Mouse (Mus musculus): ENCODE data around the gene Agpat2. TPM values are rescaled to one million over a fixed set of nuclear protein-coding genes. Genes with fewer than 3 reads are reported as not detected.

Gene Agpat2
- total RNA-seq, 1 experiment, result 60.4 TPM

GRCm38 (mm10) chr2:26633953-26634530 is 29.8 kb upstream of the Agpat2 start:
- H3K27ac ChIP-seq (ENCODE audit: insufficient read depth, low read depth, low read length, poor library complexity, severe bottlenecking), result no peak overlapping the region
- H3K4me1 ChIP-seq (ENCODE audit: control insufficient read depth in 2 of 2, insufficient read depth in 2 of 2, low read length in 2 of 2, poor library complexity in 1 of 2), result peaks cover 0 to 9% of the 10 kb centered on the region in 2 experiments; a peak in 1 of 4 replicates
- H3K4me3 ChIP-seq (ENCODE audit: insufficient read depth in 1 of 2, low read depth in 1 of 2, low read length in 2 of 2, poor library complexity in 1 of 2, severe bottlenecking in 1 of 2), result no peak overlapping the region
- no peak overlapping the region for H3K9ac ChIP-seq (ENCODE audit: insufficient read depth, low read depth, low read length, poor library complexity, severe bottlenecking)
- TF ChIP-seq HCFC1 (IDR thresholded peaks at IDR 0.05; ENCODE audit: borderline replicate concordance, insufficient read depth, low read length) (no peak), CHD2 (IDR thresholded peaks at IDR 0.05; ENCODE audit: low read depth, low read length) (no peak), ZC3H11A (IDR thresholded peaks at IDR 0.05; ENCODE audit: borderline replicate concordance, low read depth, low read length) (no peak), ZNF384 (IDR thresholded peaks at IDR 0.05; ENCODE audit: low read depth, low read length) (no peak), MAFK (IDR thresholded peaks at IDR 0.05; ENCODE audit: insufficient read depth, low read depth, low read length) (no peak)
- in situ Hi-C loops (cut with MboI; ENCODE audit: low sequenced_read_pairs in 2 of 2, unreplicated experiment in 2 of 2), result no loop called here
- no peaks in the 10 kb centered on the region for H3K9me3 ChIP-seq (ENCODE audit: control insufficient read depth, insufficient read depth, low read depth, low read length)
- no peak for DNase-seq (ENCODE audit: low read depth, low spot score)
- peaks cover 46% of the 10 kb centered on the region for H3K36me3 ChIP-seq (ENCODE audit: control insufficient read depth, insufficient read depth, low read length, poor library complexity, severe bottlenecking)

- H3K36me3 ChIP-seq (ENCODE audit: control insufficient read depth, insufficient read depth, low read length, poor library complexity, severe bottlenecking), result peaks cover 33% of the 10 kb centered on the region
- no peak for DNase-seq (ENCODE audit: low read depth, low spot score)
- no peak overlapping the region for H3K4me3 ChIP-seq (ENCODE audit: insufficient read depth in 1 of 2, low read depth in 1 of 2, low read length in 2 of 2, poor library complexity in 1 of 2, severe bottlenecking in 1 of 2)
- TF ChIP-seq CHD2 (IDR thresholded peaks at IDR 0.05; ENCODE audit: low read depth, low read length) (no peak), MAFK (IDR thresholded peaks at IDR 0.05; ENCODE audit: insufficient read depth, low read depth, low read length) (no peak), HCFC1 (IDR thresholded peaks at IDR 0.05; ENCODE audit: borderline replicate concordance, insufficient read depth, low read length) (no peak), ZNF384 (IDR thresholded peaks at IDR 0.05; ENCODE audit: low read depth, low read length) (no peak), ZC3H11A (IDR thresholded peaks at IDR 0.05; ENCODE audit: borderline replicate concordance, low read depth, low read length) (no peak)
- no peaks in the 10 kb centered on the region for H3K9me3 ChIP-seq (ENCODE audit: control insufficient read depth, insufficient read depth, low read depth, low read length)
- H3K9ac ChIP-seq (ENCODE audit: insufficient read depth, low read depth, low read length, poor library complexity, severe bottlenecking), result no peak overlapping the region
- no peak overlapping the region for H3K27ac ChIP-seq (ENCODE audit: insufficient read depth, low read depth, low read length, poor library complexity, severe bottlenecking)
- H3K4me1 ChIP-seq (ENCODE audit: control insufficient read depth in 2 of 2, insufficient read depth in 2 of 2, low read length in 2 of 2, poor library complexity in 1 of 2), result peaks cover 0 to 11% of the 10 kb centered on the region in 2 experiments; a peak in 1 of 4 replicates
- in situ Hi-C loops (cut with MboI; ENCODE audit: low sequenced_read_pairs in 2 of 2, unreplicated experiment in 2 of 2), result no loop called here
Observed at GRCm38 (mm10) chr2:26632541-26633395, 28.6 kb upstream of the Agpat2 start.

- Histone ChIP-seq H3K4me3 (ENCODE audit: insufficient read depth in 1 of 2, low read depth in 1 of 2, low read length in 2 of 2, poor library complexity in 1 of 2, severe bottlenecking in 1 of 2) (peak overlapping the region; percentile 65 to 70), H3K27ac (ENCODE audit: insufficient read depth, low read depth, low read length, poor library complexity, severe bottlenecking) (no peak overlapping the region), H3K9me3 (ENCODE audit: control insufficient read depth, insufficient read depth, low read depth, low read length) (no peaks in the 10 kb centered on the region), H3K36me3 (ENCODE audit: control insufficient read depth, insufficient read depth, low read length, poor library complexity, severe bottlenecking) (peaks cover under 1% of the 10 kb centered on the region; the same call in 1 of the 2 replicates), H3K9ac (ENCODE audit: insufficient read depth, low read depth, low read length, poor library complexity, severe bottlenecking) (peak overlapping the region; percentile 81), H3K4me1 (ENCODE audit: control insufficient read depth in 2 of 2, insufficient read depth in 2 of 2, low read length in 2 of 2, poor library complexity in 1 of 2) (peaks cover 0 to 4% of the 10 kb centered on the region in 2 experiments; a peak in 1 of 4 replicates)
- TF ChIP-seq CHD2 (IDR thresholded peaks at IDR 0.05; ENCODE audit: low read depth, low read length) (no peak), HCFC1 (IDR thresholded peaks at IDR 0.05; ENCODE audit: borderline replicate concordance, insufficient read depth, low read length) (no peak), MAFK (IDR thresholded peaks at IDR 0.05; ENCODE audit: insufficient read depth, low read depth, low read length) (no peak), ZC3H11A (IDR thresholded peaks at IDR 0.05; ENCODE audit: borderline replicate concordance, low read depth, low read length) (no peak), ZNF384 (IDR thresholded peaks at IDR 0.05; ENCODE audit: low read depth, low read length) (no peak)
- in situ Hi-C loops (cut with MboI; ENCODE audit: low sequenced_read_pairs in 2 of 2, unreplicated experiment in 2 of 2), result no loop called here
- no peak for DNase-seq (ENCODE audit: low read depth, low spot score)
Observed at GRCm38 (mm10) chr2:26628792-26629437, 24.7 kb upstream of the Agpat2 start.

- TF ChIP-seq ZNF384 (IDR thresholded peaks at IDR 0.05; ENCODE audit: low read depth, low read length) (no peak), MAFK (IDR thresholded peaks at IDR 0.05; ENCODE audit: insufficient read depth, low read depth, low read length) (no peak)
- Histone ChIP-seq H3K27ac (ENCODE audit: insufficient read depth, low read depth, low read length, poor library complexity, severe bottlenecking) (no peak within 1 kb of the TSS), H3K9me3 (ENCODE audit: control insufficient read depth, insufficient read depth, low read depth, low read length) (no peaks in the 10 kb centered on the region), H3K9ac (ENCODE audit: insufficient read depth, low read depth, low read length, poor library complexity, severe bottlenecking) (peak within 1 kb of the TSS; percentile 81), H3K4me3 (ENCODE audit: insufficient read depth in 1 of 2, low read depth in 1 of 2, low read length in 2 of 2, poor library complexity in 1 of 2, severe bottlenecking in 1 of 2) (peak within 1 kb of the TSS; percentile 65 to 70), H3K4me1 (ENCODE audit: control insufficient read depth in 2 of 2, insufficient read depth in 2 of 2, low read length in 2 of 2, poor library complexity in 1 of 2) (peaks cover 0 to 4% of the 10 kb centered on the region in 2 experiments; a peak in 1 of 4 replicates), H3K36me3 (ENCODE audit: control insufficient read depth, insufficient read depth, low read length, poor library complexity, severe bottlenecking) (no peaks in the 10 kb centered on the region)
- DNase-seq (ENCODE audit: low read depth, low spot score), result no peak
- in situ Hi-C loops (cut with MboI; ENCODE audit: low sequenced_read_pairs in 2 of 2, unreplicated experiment in 2 of 2), result no loop called here
Observed at GRCm38 (mm10) chr2:26627921-26628739, 23.9 kb upstream of the Agpat2 start, which contains the start of gene Fam69b. Gene Fam69b (plus strand): TSS chr2:26628457.
